Mouse (Mus musculus) ES-Bruce4 (cell line): ENCODE data around the gene Zcchc24.

Source experiments
- CTCF ChIP-seq: IDR thresholded peaks from one replicate; pipeline ENCODE4 v1.8.1; 2011; ENCODE audit warnings: low read depth, low read length
- EP300 ChIP-seq: IDR thresholded peaks from 2 replicates; pipeline ENCODE4 v1.6.1; 2011; ENCODE audit warnings: low read depth, low read length; ENCODE audit not compliant: insufficient read depth

GRCm38 (mm10) chr14:25725032-25725497 lies 43.8 kb downstream of the Zcchc24 start:
- TF ChIP-seq CTCF (no peak), EP300 (no peak)
